Mouse (Mus musculus) erythroblast, embryonic 14.5 days (primary cell): ENCODE data around the gene Chl1.

Experiments used
- GATA1 ChIP-seq: IDR thresholded peaks from 2 replicates; pipeline ENCODE4 v1.6.1; 2012; ENCODE audit warnings: low read length, inconsistent platforms, mixed read lengths
- TAL1 ChIP-seq: IDR thresholded peaks from 3 replicates; pipeline ENCODE4 v1.6.1; 2012; ENCODE audit warnings: low read length, inconsistent platforms, mixed read lengths

- TF ChIP-seq GATA1 (no peak), TAL1 (no peak)
These were observed 164.8 kb downstream of the Chl1 start for GRCm38 (mm10) chr6:103675145-103675544.
